Mouse (Mus musculus): ENCODE results near the gene Leo1. TPM values are rescaled to one million over a fixed set of nuclear protein-coding genes. Genes with fewer than 3 reads are reported as not detected.

The Leo1 gene
- polyA plus RNA-seq, 1 experiment from 2014 or later = 43.3 TPM

- no peak overlapping the region for H3K9ac ChIP-seq
- no peak overlapping the region for H3K4me3 ChIP-seq
- no peaks in the 10 kb centered on the region for H3K9me3 ChIP-seq
- peaks cover 37% of the 10 kb centered on the region for H3K36me3 ChIP-seq
- no peak overlapping the region for H3K4me2 ChIP-seq
- no peaks in the 10 kb centered on the region for H3K27me3 ChIP-seq
- H3K27ac ChIP-seq = no peak overlapping the region
- no peaks in the 10 kb centered on the region for H3K4me1 ChIP-seq (replicated peaks)
- 85% methylated on average over 10 of the region's 10 CpGs for WGBS
- ATAC-seq (ENCODE audit: low FRiP score) = no peak
These were observed 54.6 kb downstream of the Leo1 start for GRCm38 (mm10) chr9:75495945-75496344.

- Histone ChIP-seq H3K27me3 (no peaks in the 10 kb centered on the region), H3K9ac (no peak overlapping the region), H3K4me3 (no peak overlapping the region), H3K4me2 (no peak overlapping the region), H3K27ac (no peak overlapping the region), H3K36me3 (peaks cover 58% of the 10 kb centered on the region), H3K4me1 (replicated peaks) (no peaks in the 10 kb centered on the region), H3K9me3 (no peaks in the 10 kb centered on the region)
- no peak for ATAC-seq (ENCODE audit: low FRiP score)
- WGBS = 95% methylated on average over 7 of the region's 7 CpGs
These were observed 57.2 kb downstream of the Leo1 start for GRCm38 (mm10) chr9:75498571-75498970.

GRCm38 (mm10) chr9:75504311-75504710, 63.0 kb downstream of the Leo1 start:
- H3K27ac ChIP-seq = no peak overlapping the region
- H3K27me3 ChIP-seq = no peaks in the 10 kb centered on the region
- no peak for ATAC-seq (ENCODE audit: low FRiP score)
- H3K36me3 ChIP-seq = peaks cover 77% of the 10 kb centered on the region
- no peak overlapping the region for H3K9ac ChIP-seq
- no peaks in the 10 kb centered on the region for H3K9me3 ChIP-seq
- H3K4me1 ChIP-seq (replicated peaks) = no peaks in the 10 kb centered on the region
- WGBS = 98% methylated on average over 6 of the region's 6 CpGs
- no peak overlapping the region for H3K4me2 ChIP-seq
- H3K4me3 ChIP-seq = no peak overlapping the region

- WGBS = 68% methylated on average over 8 of the region's 8 CpGs
- H3K36me3 ChIP-seq = peaks cover 54% of the 10 kb centered on the region
- peaks cover 4% of the 10 kb centered on the region; the same call in 1 of the 2 replicates for H3K4me1 ChIP-seq (replicated peaks)
- no peak overlapping the region for H3K9ac ChIP-seq
- no peak for ATAC-seq (ENCODE audit: low FRiP score)
- peak overlapping the region; percentile 66 for H3K27ac ChIP-seq
- no peaks in the 10 kb centered on the region for H3K9me3 ChIP-seq
- H3K4me3 ChIP-seq = no peak overlapping the region
- H3K4me2 ChIP-seq = no peak overlapping the region
- no peaks in the 10 kb centered on the region for H3K27me3 ChIP-seq
These were observed 70.1 kb downstream of the Leo1 start for GRCm38 (mm10) chr9:75511236-75511939.

- WGBS = 66% methylated on average over 12 of the region's 12 CpGs
- Histone ChIP-seq H3K9me3 (no peaks in the 10 kb centered on the region), H3K27ac (no peak overlapping the region), H3K4me2 (no peak overlapping the region), H3K9ac (no peak overlapping the region), H3K4me1 (replicated peaks) (peaks cover 4% of the 10 kb centered on the region; the same call in 1 of the 2 replicates), H3K27me3 (no peaks in the 10 kb centered on the region), H3K36me3 (peaks cover 16% of the 10 kb centered on the region), H3K4me3 (no peak overlapping the region)
- peak; percentile 86; the same call in 1 of the 2 replicates for ATAC-seq (ENCODE audit: low FRiP score)
These were observed 74.3 kb downstream of the Leo1 start for GRCm38 (mm10) chr9:75515464-75516113.

Other genes with a start within 250 kb of the Leo1 start
- 0.36 and 0.42 TPM in 2 replicates for gene Myo5c, start 209.5 kb upstream of the Leo1 start, polyA plus RNA-seq (2015; fragmentation: Nextera tagmentation; extraction: Ambion mirVana)
- gene Gnb5, start 135.2 kb upstream of the Leo1 start, polyA plus RNA-seq (2015; fragmentation: Nextera tagmentation; extraction: Ambion mirVana) = 58.3 and 60.5 TPM in 2 replicates
- not detected in 2 replicates for gene Bcl2l10, start 93.8 kb upstream of the Leo1 start, polyA plus RNA-seq (2015; fragmentation: Nextera tagmentation; extraction: Ambion mirVana)
- 178 and 184 TPM in 2 replicates for gene Mapk6, start 31.5 kb upstream of the Leo1 start, polyA plus RNA-seq (2015; fragmentation: Nextera tagmentation; extraction: Ambion mirVana)
- 82.3 and 85.3 TPM in 2 replicates for gene Tmod3, start 118.1 kb downstream of the Leo1 start, polyA plus RNA-seq (2015; fragmentation: Nextera tagmentation; extraction: Ambion mirVana)
- 198 and 199 TPM in 2 replicates for gene Tmod2, start 169.8 kb downstream of the Leo1 start, polyA plus RNA-seq (2015; fragmentation: Nextera tagmentation; extraction: Ambion mirVana)
- gene Lysmd2, start 184.2 kb downstream of the Leo1 start, polyA plus RNA-seq (2015; fragmentation: Nextera tagmentation; extraction: Ambion mirVana) = 24.8 and 26.2 TPM in 2 replicates
- 131 and 139 TPM in 2 replicates for gene Scg3, start 242.5 kb downstream of the Leo1 start, polyA plus RNA-seq (2015; fragmentation: Nextera tagmentation; extraction: Ambion mirVana)